Mouse (Mus musculus) megakaryocyte, embryonic 14.5 days (primary cell): ENCODE results near the gene Btnl10. TPM values are rescaled to one million over a fixed set of nuclear protein-coding genes. Genes with fewer than 3 reads are reported as not detected.

Source experiments
- H3K27me3 ChIP-seq: replicated peaks from 2 replicates; pipeline ENCODE3; 2012; ENCODE audit warnings: inconsistent platforms
- H3K36me3 ChIP-seq: replicated peaks from 2 replicates; pipeline ENCODE3; 2012; ENCODE audit warnings: low read length, inconsistent platforms, mixed read lengths
- H3K4me1 ChIP-seq: 2 replicates; pipeline ENCODE4 v1.6.1; 2012; ENCODE audit warnings: inconsistent platforms
- H3K4me3 ChIP-seq: replicated peaks from 2 replicates; pipeline ENCODE3; 2012; ENCODE audit warnings: moderate library complexity, mild to moderate bottlenecking, inconsistent platforms
- H3K9me3 ChIP-seq: 2 replicates; pipeline ENCODE4 v1.6.1; 2012; ENCODE audit warnings: inconsistent platforms
- FLI1 ChIP-seq: IDR thresholded peaks from 2 replicates; pipeline ENCODE4 v1.6.1; 2012; ENCODE audit warnings: low read length, inconsistent platforms, mixed read lengths
- GATA1 ChIP-seq: IDR thresholded peaks from 3 replicates; pipeline ENCODE4 v1.6.1; 2012; ENCODE audit warnings: mixed read lengths, low read length, inconsistent platforms, borderline replicate concordance
- polyA plus RNA-seq: library from polyadenylated mRNA; stranded (reverse); fragments of >175 nt; gene quantifications from 2 replicates; pipeline ENCODE4 v1.2.3, GENCODE M21; 2012; ENCODE audit warnings: low replicate concordance; ENCODE audit not compliant: insufficient read depth

Gene Btnl10
- polyA plus RNA-seq, 1 experiment: not detected

- Histone ChIP-seq H3K4me3 (peak overlapping the region; percentile 74), H3K36me3 (peaks cover 30% of the 10 kb centered on the region), H3K27me3 (peaks cover 15% of the 10 kb centered on the region), H3K4me1 (peaks cover 61% of the 10 kb centered on the region), H3K9me3 (peaks cover 13% of the 10 kb centered on the region)
- TF ChIP-seq GATA1 (no peak), FLI1 (no peak)
Measured at GRCm38 (mm10) chr11:58957226-58957914, 39.7 kb downstream of the Btnl10 start.

- Histone ChIP-seq H3K4me3 (peak overlapping the region; percentile 20), H3K4me1 (peaks cover 57% of the 10 kb centered on the region), H3K36me3 (peaks cover 30% of the 10 kb centered on the region), H3K9me3 (peaks cover 13% of the 10 kb centered on the region), H3K27me3 (peaks cover 23% of the 10 kb centered on the region)
- TF ChIP-seq FLI1 (no peak), GATA1 (no peak)
Measured at GRCm38 (mm10) chr11:58958536-58958935, 40.8 kb downstream of the Btnl10 start.

- Histone ChIP-seq H3K4me3 (peak overlapping the region; percentile 92), H3K27me3 (peaks cover 27% of the 10 kb centered on the region), H3K9me3 (peaks cover 13% of the 10 kb centered on the region), H3K4me1 (peaks cover 56% of the 10 kb centered on the region), H3K36me3 (peaks cover 30% of the 10 kb centered on the region)
- TF ChIP-seq GATA1 (no peak), FLI1 (no peak)
Measured at GRCm38 (mm10) chr11:58959186-58959825, 41.6 kb downstream of the Btnl10 start.

GRCm38 (mm10) chr11:58959921-58960465, 42.3 kb downstream of the Btnl10 start:
- Histone ChIP-seq H3K9me3 (peaks cover 13% of the 10 kb centered on the region), H3K4me1 (peaks cover 58% of the 10 kb centered on the region), H3K27me3 (peaks cover 28% of the 10 kb centered on the region), H3K4me3 (peak overlapping the region; percentile 92), H3K36me3 (peaks cover 32% of the 10 kb centered on the region)
- TF ChIP-seq FLI1: no peak
- no peak for TF ChIP-seq GATA1

GRCm38 (mm10) chr11:58961364-58962177, 43.9 kb downstream of the Btnl10 start:
- TF ChIP-seq GATA1 (no peak), FLI1 (no peak)
- peaks cover 13% of the 10 kb centered on the region for H3K9me3 ChIP-seq
- peaks cover 31% of the 10 kb centered on the region for H3K36me3 ChIP-seq
- peaks cover 52% of the 10 kb centered on the region for H3K4me1 ChIP-seq
- peaks cover 32% of the 10 kb centered on the region for H3K27me3 ChIP-seq
- peak overlapping the region; percentile 2 for H3K4me3 ChIP-seq

- Histone ChIP-seq H3K4me1 (peaks cover 38% of the 10 kb centered on the region), H3K4me3 (no peak overlapping the region), H3K9me3 (peaks cover 13% of the 10 kb centered on the region), H3K36me3 (peaks cover 29% of the 10 kb centered on the region), H3K27me3 (peaks cover 32% of the 10 kb centered on the region)
- TF ChIP-seq FLI1 (no peak), GATA1 (no peak)
Measured at GRCm38 (mm10) chr11:58963543-58963942, 45.8 kb downstream of the Btnl10 start.

- TF ChIP-seq FLI1 (no peak), GATA1 (no peak)
- Histone ChIP-seq H3K4me3 (no peak overlapping the region), H3K4me1 (peaks cover 37% of the 10 kb centered on the region), H3K27me3 (peaks cover 32% of the 10 kb centered on the region), H3K36me3 (peaks cover 32% of the 10 kb centered on the region), H3K9me3 (peaks cover 13% of the 10 kb centered on the region)
Measured at GRCm38 (mm10) chr11:58964216-58964615, 46.5 kb downstream of the Btnl10 start.

GRCm38 (mm10) chr11:58965001-58965760, 47.5 kb downstream of the Btnl10 start:
- Histone ChIP-seq H3K4me3 (no peak overlapping the region), H3K4me1 (peaks cover 36% of the 10 kb centered on the region), H3K27me3 (peaks cover 32% of the 10 kb centered on the region)

GRCm38 (mm10) chr11:58967346-58967745, 49.6 kb downstream of the Btnl10 start:
- Histone ChIP-seq H3K4me1 (peaks cover 49% of the 10 kb centered on the region), H3K4me3 (no peak overlapping the region), H3K9me3 (peaks cover under 1% of the 10 kb centered on the region; the same call in 1 of the 2 replicates), H3K36me3 (peaks cover 55% of the 10 kb centered on the region), H3K27me3 (peaks cover 21% of the 10 kb centered on the region)
- TF ChIP-seq GATA1 (no peak), FLI1 (no peak)

More at GRCm38 (mm10) chr11:58965001-58965760, 47.5 kb downstream of the Btnl10 start:
- Histone ChIP-seq H3K9me3 (peaks cover 13% of the 10 kb centered on the region), H3K36me3 (peaks cover 42% of the 10 kb centered on the region)
- TF ChIP-seq GATA1: no peak
- TF ChIP-seq FLI1: no peak
